Mouse (Mus musculus): ENCODE data around the gene Opalin. TPM values are rescaled to one million over a fixed set of nuclear protein-coding genes. Genes with fewer than 3 reads are reported as not detected.
A peak's percentile ranks its signal among the peaks of the same experiment; 100 is the strongest.

Gene Opalin
- total RNA-seq (2015; ENCODE audit: low replicate concordance): not detected in 2 replicates
- not detected in 2 replicates for total RNA-seq (2017; ENCODE audit: low replicate concordance)

DNA sequence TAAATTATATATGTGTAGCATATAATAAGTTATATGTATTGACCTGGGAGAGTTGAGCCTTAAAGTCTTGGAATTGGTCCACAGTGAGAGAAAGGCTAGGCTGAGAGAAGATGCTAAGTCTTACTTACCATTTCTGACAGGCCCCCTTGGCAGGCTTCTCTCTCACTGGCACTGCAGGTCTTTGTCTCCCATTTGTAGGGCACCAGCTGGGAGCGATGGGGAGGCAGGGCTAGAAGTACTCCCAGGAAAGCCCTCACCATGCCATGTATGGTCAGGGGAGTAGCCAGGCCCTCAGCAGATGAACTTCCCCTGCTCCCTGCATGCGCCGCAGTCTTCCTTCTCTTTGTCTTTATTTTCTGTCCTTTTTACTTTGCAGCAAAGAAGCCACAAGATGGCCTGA is at the start of gene Opalin:
Gene Opalin, minus strand, starts transcription at position 208 of the 400 bp plus-strand sequence.
- no peak for ATAC-seq (replicated peaks; ENCODE audit: low FRiP score, poor library complexity, severe bottlenecking)

GRCm38 (mm10) chr19:41123009-41123408 is 46.1 kb upstream of the Opalin start:
- ATAC-seq (replicated peaks; ENCODE audit: low FRiP score, poor library complexity, severe bottlenecking): no peak

DNA sequence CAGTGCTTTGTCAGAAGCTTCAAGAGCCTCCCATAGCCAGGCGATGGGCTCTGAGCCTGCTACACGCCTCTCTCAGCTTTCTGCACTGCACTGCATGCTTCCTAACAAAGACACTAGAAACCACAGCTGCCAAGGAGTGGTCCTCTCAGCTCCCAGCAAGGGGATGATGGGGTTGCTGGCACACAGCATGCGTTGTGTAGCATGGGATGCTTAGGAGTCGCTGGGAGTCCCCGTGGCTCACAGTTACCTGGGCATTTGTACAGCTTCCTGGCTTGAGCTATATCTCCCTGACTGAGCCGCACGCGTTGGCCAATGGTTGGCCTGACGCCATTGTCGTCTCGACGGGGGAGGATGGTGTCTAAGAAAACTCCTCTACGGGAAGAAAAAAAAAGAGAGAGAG is 43.0 kb upstream of the Opalin start:
- ATAC-seq (replicated peaks; ENCODE audit: low FRiP score, poor library complexity, severe bottlenecking): no peak

GRCm38 (mm10) chr19:41118346-41118745 is 41.4 kb upstream of the Opalin start:
- ATAC-seq (replicated peaks; ENCODE audit: low FRiP score, poor library complexity, severe bottlenecking): no peak

- no peak for ATAC-seq (replicated peaks; ENCODE audit: low FRiP score, poor library complexity, severe bottlenecking)
Observed at GRCm38 (mm10) chr19:41117334-41117733, 40.4 kb upstream of the Opalin start.

GRCm38 (mm10) chr19:41114611-41115010 is 37.7 kb upstream of the Opalin start:
- ATAC-seq (replicated peaks; ENCODE audit: low FRiP score, poor library complexity, severe bottlenecking): no peak

GRCm38 (mm10) chr19:41113911-41114531 is 37.1 kb upstream of the Opalin start:
- no peak for ATAC-seq (replicated peaks; ENCODE audit: low FRiP score, poor library complexity, severe bottlenecking)

DNA sequence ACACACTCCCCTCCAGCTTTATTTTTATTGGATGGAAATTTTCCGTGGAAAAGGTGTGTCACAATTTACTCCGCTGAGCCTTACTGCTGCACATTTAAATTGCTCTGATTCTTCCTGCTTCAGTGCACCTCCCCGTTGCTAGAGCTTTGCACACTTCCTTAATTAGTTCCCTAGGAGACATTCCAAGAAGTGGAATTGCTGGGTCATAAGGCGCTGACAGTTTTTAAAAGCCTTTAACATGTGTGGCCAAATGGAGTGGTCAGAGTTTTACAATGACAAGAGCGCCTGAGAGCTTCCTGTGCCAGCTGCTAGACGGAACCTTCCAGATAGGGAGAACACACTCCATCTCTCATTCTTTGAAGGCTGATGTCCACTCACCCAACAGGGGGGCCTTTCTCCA is 35.7 kb upstream of the Opalin start:
- ATAC-seq (replicated peaks; ENCODE audit: low FRiP score, poor library complexity, severe bottlenecking): no peak

DNA sequence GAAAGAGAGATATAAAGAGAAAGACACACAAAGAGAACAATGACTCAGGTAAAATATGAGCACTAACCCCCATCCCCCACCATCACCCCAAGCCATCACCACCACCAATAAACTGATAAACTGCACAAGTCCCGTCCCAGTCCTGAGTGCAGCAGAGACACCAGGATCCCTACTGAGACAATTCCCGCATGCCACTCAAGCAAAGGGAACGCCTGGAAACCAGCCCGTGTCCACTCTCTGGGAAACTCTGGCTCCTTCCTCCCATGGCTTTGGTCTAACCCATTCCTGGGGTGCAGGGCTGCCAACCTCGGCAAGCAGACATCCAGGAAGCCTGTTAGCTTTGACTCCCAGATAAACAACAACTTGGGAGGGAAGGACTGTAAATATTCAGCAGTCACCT is 33.1 kb upstream of the Opalin start:
- no peak for ATAC-seq (replicated peaks; ENCODE audit: low FRiP score, poor library complexity, severe bottlenecking)

DNA sequence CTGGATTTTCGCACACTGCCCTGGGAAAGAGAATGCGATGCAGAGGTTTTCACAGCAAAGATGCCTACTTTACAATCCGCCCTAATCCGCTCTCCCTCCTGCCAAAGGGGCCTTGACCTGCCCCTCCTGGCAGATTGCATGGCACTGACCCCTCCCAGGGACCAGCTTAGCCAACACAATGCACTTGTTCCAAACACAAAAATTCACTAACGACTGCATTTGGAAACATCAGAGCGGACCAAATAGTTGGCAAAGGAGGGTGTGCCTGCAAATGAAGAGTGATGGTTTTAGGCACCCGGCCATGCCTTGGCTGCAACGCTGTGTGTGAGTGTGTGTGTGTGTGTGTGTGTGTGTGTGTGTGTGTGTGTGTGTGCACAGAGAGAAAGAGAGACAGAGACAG is 32.6 kb upstream of the Opalin start:
- ATAC-seq (replicated peaks; ENCODE audit: low FRiP score, poor library complexity, severe bottlenecking): no peak

GRCm38 (mm10) chr19:41108666-41109065 is 31.8 kb upstream of the Opalin start:
- no peak for ATAC-seq (replicated peaks; ENCODE audit: low FRiP score, poor library complexity, severe bottlenecking)

- ATAC-seq (replicated peaks; ENCODE audit: low FRiP score, poor library complexity, severe bottlenecking): no peak
Observed at GRCm38 (mm10) chr19:41107530-41107929, 30.6 kb upstream of the Opalin start.

DNA sequence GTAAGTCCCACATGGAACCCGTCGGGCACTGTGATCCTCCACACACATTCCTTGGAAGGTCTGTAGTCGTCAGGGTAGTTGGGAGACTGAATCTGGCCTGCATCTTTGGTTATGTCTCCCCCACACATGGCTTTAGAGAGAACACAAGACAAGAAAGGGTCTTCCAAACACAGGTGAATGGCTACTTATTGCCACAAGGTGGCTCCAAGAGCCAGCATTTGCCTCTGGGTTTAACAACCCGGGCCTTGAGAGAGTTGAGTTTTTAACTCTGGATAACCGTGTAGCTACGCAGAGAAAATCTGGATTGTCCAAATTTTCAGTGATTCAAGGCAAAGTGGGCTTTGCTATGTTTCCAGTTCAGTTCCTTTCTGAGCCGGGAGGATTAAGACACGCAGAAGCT is 28.0 kb upstream of the Opalin start:
- ATAC-seq (replicated peaks; ENCODE audit: low FRiP score, poor library complexity, severe bottlenecking): no peak

DNA sequence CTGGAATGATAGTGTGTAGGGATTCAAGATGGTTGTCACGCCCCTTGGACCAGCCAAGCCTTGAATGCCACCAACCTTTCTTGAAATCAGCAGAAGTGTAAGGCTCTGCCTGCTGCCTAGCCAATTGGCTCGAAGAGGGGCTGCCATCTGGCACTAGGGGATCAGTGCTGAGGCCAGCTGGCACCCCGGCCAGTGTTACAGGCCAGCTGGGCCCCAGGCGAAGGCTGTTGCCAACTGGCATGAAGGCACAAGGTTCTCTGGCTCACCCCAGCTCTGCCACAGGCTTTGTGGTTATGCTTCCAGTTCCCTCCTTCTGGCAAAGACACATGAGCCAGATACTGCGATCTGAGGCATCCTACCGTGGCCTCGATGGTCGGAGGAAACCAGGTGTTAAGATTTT is 24.5 kb upstream of the Opalin start:
- ATAC-seq (replicated peaks; ENCODE audit: low FRiP score, poor library complexity, severe bottlenecking): no peak

GRCm38 (mm10) chr19:41100863-41101262 is 23.9 kb upstream of the Opalin start:
- ATAC-seq (replicated peaks; ENCODE audit: low FRiP score, poor library complexity, severe bottlenecking): no peak

DNA sequence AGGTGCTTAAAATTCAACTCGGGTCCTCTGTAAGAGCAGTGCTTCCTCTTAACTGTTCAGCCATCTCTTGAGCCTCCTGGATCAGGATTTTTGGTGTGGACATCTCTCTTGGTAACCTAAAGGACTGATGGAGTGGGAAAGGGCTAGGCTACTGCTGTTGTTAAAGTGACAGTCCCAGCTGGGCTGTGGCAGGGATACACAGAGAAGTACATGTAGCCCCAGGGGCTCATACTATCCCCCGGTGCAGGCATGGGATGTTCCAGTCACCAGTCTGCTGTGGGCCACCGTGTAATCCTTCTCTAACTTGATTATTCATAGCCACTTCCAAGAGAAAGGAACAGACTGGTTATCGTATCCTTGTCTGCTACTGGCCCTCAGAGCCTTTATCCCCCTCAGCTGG is 20.1 kb upstream of the Opalin start:
- no peak for ATAC-seq (replicated peaks; ENCODE audit: low FRiP score, poor library complexity, severe bottlenecking)

DNA sequence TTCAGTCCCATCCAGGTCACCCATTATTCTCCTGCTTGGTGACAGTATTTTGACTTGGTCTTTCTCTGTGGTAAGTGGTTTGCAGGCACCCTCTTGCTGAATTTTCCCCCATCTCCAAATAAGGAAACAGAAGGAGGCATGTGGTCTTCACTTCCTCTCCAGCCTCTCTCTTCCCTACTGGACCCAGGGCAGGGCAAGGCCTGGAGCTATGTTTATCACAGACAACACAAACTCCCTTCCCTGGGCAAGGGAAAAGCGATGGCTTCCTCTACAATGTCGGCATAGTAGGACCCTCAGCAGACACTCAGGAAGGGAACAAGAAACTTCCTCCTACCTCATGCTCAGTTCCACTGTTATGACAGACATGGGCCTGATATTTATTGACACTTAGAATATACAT is 15.0 kb upstream of the Opalin start:
- ATAC-seq (replicated peaks; ENCODE audit: low FRiP score, poor library complexity, severe bottlenecking): no peak

DNA sequence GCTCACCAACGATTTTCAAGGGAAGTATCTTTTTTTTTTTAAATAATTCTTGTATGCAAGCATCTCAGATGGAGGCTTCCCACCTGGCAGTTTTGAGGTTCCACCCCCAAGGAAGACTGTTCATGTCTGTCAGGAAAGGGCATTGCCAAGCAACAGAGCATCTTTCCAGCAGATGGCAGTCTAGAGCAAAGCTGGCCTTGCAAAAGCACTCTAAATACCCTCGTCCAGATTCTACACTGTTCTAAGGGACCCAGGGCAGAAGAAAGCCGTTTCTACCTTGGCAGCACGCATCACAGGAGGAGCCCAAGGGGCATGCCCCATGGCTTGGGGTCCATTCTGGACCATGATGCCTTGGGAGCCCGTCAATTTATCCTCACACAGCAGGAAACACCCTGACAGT is 12.9 kb upstream of the Opalin start:
- ATAC-seq (replicated peaks; ENCODE audit: low FRiP score, poor library complexity, severe bottlenecking): no peak

DNA sequence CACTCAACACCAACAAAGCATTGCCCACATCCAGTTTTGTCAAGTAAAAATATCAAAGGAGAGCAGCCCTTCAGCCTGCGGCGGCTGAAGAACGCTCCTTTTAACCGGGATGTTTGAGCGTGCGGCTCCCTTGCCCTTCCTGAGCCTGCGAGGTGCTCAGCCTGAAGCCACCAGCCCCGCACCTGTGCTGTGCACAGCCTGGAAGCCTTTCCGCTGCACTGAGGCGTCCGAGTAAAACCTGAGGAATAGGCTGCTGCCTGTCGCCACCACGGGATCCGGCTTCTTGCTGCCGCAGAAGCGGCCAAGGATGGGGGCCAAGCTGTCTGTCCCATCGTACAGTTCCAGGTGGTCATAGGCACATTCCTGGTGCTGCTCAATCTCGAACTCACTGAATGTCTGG is 11.6 kb upstream of the Opalin start:
- no peak for ATAC-seq (replicated peaks; ENCODE audit: low FRiP score, poor library complexity, severe bottlenecking)

DNA sequence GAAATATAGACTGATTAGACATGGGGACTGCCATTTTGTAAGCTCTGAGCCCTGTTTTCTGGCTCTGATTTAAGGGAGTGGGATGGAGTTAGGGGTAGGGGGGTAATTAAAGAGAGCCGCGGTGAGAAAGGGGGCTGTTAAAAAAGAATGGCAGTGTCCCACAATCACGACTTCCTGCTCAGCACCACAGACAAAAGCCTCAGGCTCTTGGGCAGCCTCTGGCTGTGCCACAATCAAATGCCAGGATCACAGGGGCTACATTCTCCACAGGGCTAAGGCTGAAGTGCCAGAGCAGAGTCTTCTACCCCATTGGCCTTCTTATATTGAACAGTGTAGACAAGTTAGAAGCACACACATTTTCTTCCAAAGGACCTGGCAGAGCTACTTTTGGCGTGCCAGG is 11.0 kb upstream of the Opalin start:
- ATAC-seq (replicated peaks; ENCODE audit: low FRiP score, poor library complexity, severe bottlenecking): no peak

DNA sequence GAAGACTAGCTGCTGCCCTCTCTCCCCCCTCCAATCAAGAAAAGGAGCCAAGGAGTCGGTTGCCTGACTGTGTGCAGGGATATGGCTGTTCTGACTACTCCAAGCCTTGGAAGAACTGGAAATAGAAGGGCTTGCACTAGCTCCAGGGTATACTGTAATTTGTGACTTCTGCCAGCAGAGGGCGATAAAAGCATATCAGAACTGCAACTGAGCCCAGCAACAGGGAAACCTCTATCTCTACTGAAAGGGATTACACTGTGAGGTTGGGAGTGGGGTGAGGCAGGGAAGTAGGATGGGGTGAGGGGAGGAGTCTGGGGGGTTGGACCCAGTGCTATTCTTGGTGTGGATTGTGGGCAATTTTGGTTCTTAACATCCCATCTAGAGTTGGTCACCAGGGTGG is 9.8 kb upstream of the Opalin start:
- ATAC-seq (replicated peaks; ENCODE audit: low FRiP score, poor library complexity, severe bottlenecking): peak; percentile 72

- ATAC-seq (replicated peaks; ENCODE audit: low FRiP score, poor library complexity, severe bottlenecking): peak; percentile 39; the same call in 1 of the 2 replicates
Observed at GRCm38 (mm10) chr19:41086289-41086688, 9.4 kb upstream of the Opalin start.
